Mouse (Mus musculus) small intestine, adult 2 months (tissue): ENCODE measurements at regions not wholly inside any gene's neighbourhood (a gene's known extent, or its start where the extent isn't known, plus 50 kb on each side); places are given as distances from the start of the nearest gene placed in this dataset.

Experiments used
- CTCF ChIP-seq: fragments of 200-500 bp; IDR thresholded peaks from 2 replicates; pipeline ENCODE4 v1.5.1; 2012; ENCODE audit warnings: low read depth, mild to moderate bottlenecking, control low read depth, inconsistent platforms, low read length, moderate library complexity, mixed read lengths; ENCODE audit not compliant: insufficient replicate concordance, insufficient read length; ENCODE audit errors: extremely low read depth
- POLR2A ChIP-seq: fragments of 200-500 bp; IDR thresholded peaks from 2 replicates; pipeline ENCODE4 v1.6.1; 2012; ENCODE audit warnings: low read depth, mild to moderate bottlenecking, control low read depth, inconsistent platforms, low read length, moderate library complexity

DNA sequence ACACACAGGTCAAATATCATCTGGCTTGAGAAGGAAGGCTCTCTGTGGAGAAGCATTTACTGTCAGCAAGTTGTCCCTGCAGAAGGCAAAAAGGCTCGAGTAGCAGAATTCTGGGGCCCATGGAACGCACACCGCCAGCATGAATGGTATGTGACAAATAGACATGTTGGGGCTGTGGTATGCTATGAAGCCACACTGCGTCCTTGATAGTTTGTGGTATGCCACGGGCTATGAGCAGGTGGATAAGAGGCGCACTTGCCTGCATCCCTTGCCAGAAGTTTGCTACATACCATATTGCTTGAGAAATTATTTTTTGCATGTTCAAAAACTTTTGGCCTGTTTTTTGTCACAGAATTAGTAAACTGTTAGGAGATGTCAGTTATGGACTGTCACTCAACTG is 349.7 kb downstream of the Pik3r1 start:
- TF ChIP-seq CTCF, result no peak
- TF ChIP-seq POLR2A, result no peak
